Mouse (Mus musculus): ENCODE results near the gene Rnf40. TPM values are rescaled to one million over a fixed set of nuclear protein-coding genes. Genes with fewer than 3 reads are reported as not detected.

Rnf40 gene
- polyA plus RNA-seq (2015; fragmentation: Nextera tagmentation; extraction: Ambion mirVana) = 10.3 and 12.4 TPM in 2 replicates

DNA sequence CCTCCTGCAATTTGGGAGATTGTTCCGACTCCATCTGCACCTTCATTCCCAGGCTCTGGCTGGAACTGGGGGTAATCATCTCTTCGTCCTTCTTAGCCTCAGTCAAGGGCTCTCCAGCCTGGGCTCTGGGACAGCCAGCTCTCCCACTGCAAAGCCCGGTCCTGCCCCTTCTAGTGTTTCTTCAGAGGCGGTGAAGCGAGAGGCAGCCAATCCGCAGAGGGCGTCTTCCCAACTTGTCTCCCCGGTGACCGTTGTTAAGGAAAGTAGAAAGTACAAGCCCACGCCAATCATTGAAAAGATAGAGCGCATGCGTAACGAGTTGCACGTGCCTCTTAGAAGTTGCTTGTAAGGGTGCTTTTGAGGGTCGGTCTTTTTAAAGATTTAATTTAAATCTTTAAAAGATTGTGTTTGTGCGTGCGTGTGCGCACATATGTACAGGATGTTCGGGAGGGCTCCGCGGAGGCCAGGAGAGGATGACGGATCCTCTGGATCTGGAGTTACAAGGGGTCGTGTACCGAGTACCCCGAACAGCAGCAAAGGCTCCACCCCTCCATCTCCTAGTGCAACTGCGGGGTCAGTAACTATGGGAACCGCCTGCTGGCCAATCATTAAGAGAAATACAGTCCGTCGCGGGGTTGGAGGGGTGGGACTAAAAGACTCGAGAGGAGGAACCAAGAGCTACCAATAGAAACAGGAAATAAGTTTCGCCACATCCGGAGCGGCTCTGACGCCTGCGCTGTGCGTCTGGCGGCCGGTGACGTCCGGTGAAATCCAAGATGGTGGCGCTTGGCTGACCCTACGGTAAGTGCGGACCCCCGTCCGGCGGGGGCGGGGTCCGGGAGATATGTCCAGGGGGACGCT is at the start of gene Rnf40, which contains the start of gene Ccdc189:
Gene Rnf40, plus strand, starts transcription at position 757 of the 861 bp plus-strand sequence.
Gene Ccdc189, minus strand, starts transcription at position 585 of the 861 bp plus-strand sequence.
- H3K9me3 ChIP-seq (ENCODE audit: low read length) = no peaks in the 10 kb centered on the region
- peak within 1 kb of the TSS; percentile 99 for H3K4me3 ChIP-seq (ENCODE audit: low read depth, low read length)
- peak within 1 kb of the TSS; percentile 94 for H3K9ac ChIP-seq (replicated peaks)
- 2% methylated on average over 50 of the region's 50 CpGs for WGBS (ENCODE audit: insufficient replicate concordance)
- H3K36me3 ChIP-seq (replicated peaks; ENCODE audit: insufficient read depth, low read length) = peaks cover 42% of the 10 kb centered on the region
- DNase-seq (peak; percentile 94), ATAC-seq (peak; percentile 94)
- no peaks in the 10 kb centered on the region for H3K27me3 ChIP-seq (ENCODE audit: insufficient read depth, low read length)
- peak within 1 kb of the TSS; percentile 73 for H3K27ac ChIP-seq (ENCODE audit: low read depth)
- peak within 1 kb of the TSS; percentile 90 for H3K4me2 ChIP-seq (ENCODE audit: low read depth, low read length)
- peaks cover 16% of the 10 kb centered on the region for H3K4me1 ChIP-seq (ENCODE audit: insufficient read depth)
- no peak for TF ChIP-seq CTCF (IDR thresholded peaks at IDR 0.05; ENCODE audit: low read depth)
- TF ChIP-seq EP300 (IDR thresholded peaks at IDR 0.05; ENCODE audit: low read depth) = no peak; the same call in 1 of the 2 replicates

- Histone ChIP-seq H3K27me3 (ENCODE audit: insufficient read depth, low read length) (no peaks in the 10 kb centered on the region), H3K4me3 (ENCODE audit: low read depth, low read length) (no peak overlapping the region), H3K9me3 (ENCODE audit: low read length) (no peaks in the 10 kb centered on the region), H3K4me1 (ENCODE audit: insufficient read depth) (no peaks in the 10 kb centered on the region), H3K4me2 (ENCODE audit: low read depth, low read length) (no peak overlapping the region), H3K9ac (replicated peaks) (no peak overlapping the region), H3K36me3 (replicated peaks; ENCODE audit: insufficient read depth, low read length) (peaks cover 95% of the 10 kb centered on the region), H3K27ac (ENCODE audit: low read depth) (no peak overlapping the region)
- WGBS (ENCODE audit: insufficient replicate concordance) = 97% methylated on average over 3 of the region's 3 CpGs
- ATAC-seq (no peak), DNase-seq (no peak)
- TF ChIP-seq CTCF (IDR thresholded peaks at IDR 0.05; ENCODE audit: low read depth) (no peak), EP300 (IDR thresholded peaks at IDR 0.05; ENCODE audit: low read depth) (no peak)
These were observed 46.9 kb upstream of the Rnf40 start for GRCm38 (mm10) chr7:127541671-127542070.

GRCm38 (mm10) chr7:127549116-127549835 is 39.3 kb upstream of the Rnf40 start:
- H3K27me3 ChIP-seq (ENCODE audit: insufficient read depth, low read length) = no peaks in the 10 kb centered on the region
- H3K4me3 ChIP-seq (ENCODE audit: low read depth, low read length) = no peak overlapping the region
- H3K36me3 ChIP-seq (replicated peaks; ENCODE audit: insufficient read depth, low read length) = peaks cover 78% of the 10 kb centered on the region

DNA sequence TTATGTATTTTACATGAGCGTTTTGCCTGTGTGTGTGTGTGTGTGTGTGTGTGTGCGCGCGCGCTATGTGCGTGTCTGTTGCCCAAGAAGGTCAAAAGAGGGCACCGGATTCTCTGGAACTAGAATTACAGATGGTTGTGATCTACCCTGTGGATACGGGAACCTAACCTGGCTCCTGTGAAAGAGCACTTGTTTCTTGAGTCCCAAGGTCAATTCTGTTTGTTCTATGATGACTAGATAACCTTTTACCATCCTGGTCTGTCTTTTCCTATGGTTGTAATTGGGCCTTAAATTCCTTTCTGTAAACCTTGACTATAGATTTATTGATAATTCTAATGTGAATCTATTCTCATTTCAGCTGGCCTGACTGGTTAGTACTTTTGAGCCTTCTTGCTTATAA is 37.0 kb upstream of the Rnf40 start:
- no peaks in the 10 kb centered on the region for H3K27me3 ChIP-seq (ENCODE audit: insufficient read depth, low read length)
- no peak overlapping the region for H3K4me3 ChIP-seq (ENCODE audit: low read depth, low read length)
- no peaks in the 10 kb centered on the region for H3K4me1 ChIP-seq (ENCODE audit: insufficient read depth)
- no peak for TF ChIP-seq CTCF (IDR thresholded peaks at IDR 0.05; ENCODE audit: low read depth)
- no peak for TF ChIP-seq EP300 (IDR thresholded peaks at IDR 0.05; ENCODE audit: low read depth)
- H3K9ac ChIP-seq (replicated peaks) = no peak overlapping the region
- DNase-seq (no peak), ATAC-seq (no peak)
- 88% methylated on average over 8 of the region's 8 CpGs for WGBS (ENCODE audit: insufficient replicate concordance)
- no peak overlapping the region for H3K4me2 ChIP-seq (ENCODE audit: low read depth, low read length)
- no peak overlapping the region for H3K27ac ChIP-seq (ENCODE audit: low read depth)
- H3K36me3 ChIP-seq (replicated peaks; ENCODE audit: insufficient read depth, low read length) = peaks cover 77% of the 10 kb centered on the region
- no peaks in the 10 kb centered on the region for H3K9me3 ChIP-seq (ENCODE audit: low read length)

More at GRCm38 (mm10) chr7:127549116-127549835, 39.3 kb upstream of the Rnf40 start:
- ATAC-seq = no peak
- H3K9ac ChIP-seq (replicated peaks) = no peak overlapping the region
- TF ChIP-seq CTCF (IDR thresholded peaks at IDR 0.05; ENCODE audit: low read depth) (no peak), EP300 (IDR thresholded peaks at IDR 0.05; ENCODE audit: low read depth) (no peak)
- no peaks in the 10 kb centered on the region for H3K9me3 ChIP-seq (ENCODE audit: low read length)
- DNase-seq = no peak
- 86% methylated on average over 15 of the region's 15 CpGs for WGBS (ENCODE audit: insufficient replicate concordance)
- no peaks in the 10 kb centered on the region for H3K4me1 ChIP-seq (ENCODE audit: insufficient read depth)
- H3K27ac ChIP-seq (ENCODE audit: low read depth) = no peak overlapping the region
- H3K4me2 ChIP-seq (ENCODE audit: low read depth, low read length) = no peak overlapping the region

DNA sequence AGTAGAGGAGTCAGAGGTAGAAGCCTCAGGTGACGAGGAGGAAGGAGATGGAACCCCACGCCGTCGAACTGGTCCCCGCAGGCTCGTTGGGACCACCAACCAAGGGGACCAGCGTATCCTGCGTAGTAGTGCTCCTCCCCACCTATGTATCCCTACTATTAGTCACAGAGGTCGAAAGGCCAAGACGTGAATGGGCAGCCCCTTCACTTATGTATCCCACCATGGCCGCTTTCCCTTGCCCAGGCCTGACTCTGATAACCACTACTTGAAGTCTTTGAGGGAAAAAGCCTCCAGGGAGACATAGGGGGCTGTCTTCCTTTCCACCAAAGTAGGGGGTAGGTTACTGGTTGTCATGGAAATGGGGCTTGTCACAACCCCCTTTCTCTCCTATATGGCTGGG is 28.0 kb upstream of the Rnf40 start:
- Histone ChIP-seq H3K27me3 (ENCODE audit: insufficient read depth, low read length) (no peaks in the 10 kb centered on the region), H3K9me3 (ENCODE audit: low read length) (no peaks in the 10 kb centered on the region), H3K4me3 (ENCODE audit: low read depth, low read length) (no peak overlapping the region), H3K36me3 (replicated peaks; ENCODE audit: insufficient read depth, low read length) (peaks cover 59% of the 10 kb centered on the region), H3K9ac (replicated peaks) (no peak overlapping the region), H3K4me1 (ENCODE audit: insufficient read depth) (no peaks in the 10 kb centered on the region), H3K4me2 (ENCODE audit: low read depth, low read length) (no peak overlapping the region), H3K27ac (ENCODE audit: low read depth) (no peak overlapping the region)
- TF ChIP-seq CTCF (IDR thresholded peaks at IDR 0.05; ENCODE audit: low read depth) (no peak), EP300 (IDR thresholded peaks at IDR 0.05; ENCODE audit: low read depth) (no peak)
- ATAC-seq (no peak), DNase-seq (no peak)
- 92% methylated on average over 11 of the region's 11 CpGs for WGBS (ENCODE audit: insufficient replicate concordance)

GRCm38 (mm10) chr7:127561340-127561858 is 27.2 kb upstream of the Rnf40 start, which contains the start of gene Tmem265:
TSS of gene Tmem265 (plus strand) at chr7:127561390.
- TF ChIP-seq EP300 (IDR thresholded peaks at IDR 0.05; ENCODE audit: low read depth) (no peak), CTCF (IDR thresholded peaks at IDR 0.05; ENCODE audit: low read depth) (no peak)

More at GRCm38 (mm10) chr7:127561340-127561858, 27.2 kb upstream of the Rnf40 start, which contains the start of gene Tmem265:
- no peak within 1 kb of the TSS for H3K4me2 ChIP-seq (ENCODE audit: low read depth, low read length)
- H3K4me3 ChIP-seq (ENCODE audit: low read depth, low read length) = no peak within 1 kb of the TSS
- peaks cover 60% of the 10 kb centered on the region for H3K36me3 ChIP-seq (replicated peaks; ENCODE audit: insufficient read depth, low read length)
- 89% methylated on average over 5 of the region's 5 CpGs for WGBS (ENCODE audit: insufficient replicate concordance)
- ATAC-seq (no peak), DNase-seq (no peak)
- H3K4me1 ChIP-seq (ENCODE audit: insufficient read depth) = no peaks in the 10 kb centered on the region
- H3K9me3 ChIP-seq (ENCODE audit: low read length) = no peaks in the 10 kb centered on the region
- H3K27me3 ChIP-seq (ENCODE audit: insufficient read depth, low read length) = no peaks in the 10 kb centered on the region
- no peak within 1 kb of the TSS for H3K9ac ChIP-seq (replicated peaks)
- H3K27ac ChIP-seq (ENCODE audit: low read depth) = no peak within 1 kb of the TSS

Measured in liver, postnatal 0 days (tissue).